Mouse (Mus musculus): ENCODE results near the gene Cacna1a. TPM values are rescaled to one million over a fixed set of nuclear protein-coding genes. Genes with fewer than 3 reads are reported as not detected.

The Cacna1a gene
- total RNA-seq (2021) = 100 to 1,000 TPM; 222 to 231 TPM
- long read RNA-seq, partial matches to known transcripts = 7 of 22 reads
- long read RNA-seq, other reads (novel, unspliced or antisense) = 15 of 22 reads

DNA sequence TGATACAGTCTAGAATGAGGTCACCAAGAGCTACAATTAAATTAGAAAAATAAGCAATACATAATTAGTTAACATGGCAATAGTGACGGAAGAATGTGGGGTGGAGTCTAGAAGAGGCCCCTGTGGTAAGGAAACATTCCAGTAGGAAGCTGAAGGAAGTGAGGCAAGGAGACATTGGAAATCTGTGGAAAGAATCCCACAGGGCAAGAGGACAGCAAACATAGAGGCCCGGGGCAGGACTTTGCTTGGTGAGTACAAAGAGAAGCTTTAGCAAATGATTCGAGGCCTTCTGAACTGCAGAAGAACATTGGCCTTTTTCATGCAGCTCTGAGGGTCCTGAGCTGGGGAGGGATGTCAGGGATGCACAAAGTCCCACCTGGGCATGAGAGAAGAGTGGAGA, at the start of gene Cacna1a:
Gene Cacna1a, plus strand, starts transcription at position 166 of the 400 bp plus-strand sequence.
- DNase-seq (ENCODE audit: low spot score in 2 of 2) = no peak

DNA sequence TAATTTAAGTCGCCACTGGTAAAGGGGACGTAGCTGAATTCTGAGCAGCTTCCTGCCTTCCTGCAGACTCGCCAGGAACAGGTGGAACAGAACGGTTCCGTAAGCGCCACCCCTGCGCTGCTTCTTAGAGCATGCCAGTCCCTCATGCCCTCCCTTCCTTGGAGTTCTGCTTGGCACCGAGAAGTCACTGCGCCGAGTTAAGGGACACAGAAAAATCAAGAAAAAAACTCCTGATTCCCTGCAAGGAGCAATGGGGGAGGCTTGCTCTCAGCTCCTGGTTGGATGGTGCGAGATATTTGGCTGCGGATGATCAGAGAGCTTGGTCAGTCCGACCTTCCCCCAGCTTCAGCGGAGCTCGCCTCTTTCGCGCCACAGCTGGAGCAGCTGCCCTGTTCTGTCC, 49.7 kb upstream of the Cacna1a start:
- DNase-seq (ENCODE audit: low spot score in 2 of 2) = no peak

DNA sequence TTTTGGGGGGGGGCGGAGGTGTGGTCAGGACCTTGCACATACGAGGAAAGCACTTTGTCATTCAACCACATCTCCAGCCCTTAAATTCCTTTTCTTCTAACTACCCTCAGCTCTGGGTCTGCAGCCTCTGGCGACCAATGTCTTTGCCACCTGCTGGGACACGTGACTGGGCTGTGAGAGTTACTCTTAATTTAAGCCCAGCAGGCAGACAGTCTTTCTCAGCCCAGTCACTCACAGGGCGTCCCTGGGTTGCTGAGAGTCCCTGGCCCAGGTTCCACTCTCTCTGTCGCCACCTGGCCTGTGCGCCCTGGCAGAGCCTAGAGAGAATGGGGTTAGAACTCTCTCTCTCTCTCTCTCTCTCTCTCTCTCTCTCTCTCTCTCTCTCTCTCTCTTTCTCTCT, 48.9 kb upstream of the Cacna1a start:
- no peak for DNase-seq (ENCODE audit: low spot score in 2 of 2)

- DNase-seq (ENCODE audit: low spot score in 2 of 2) = no peak
Observed at GRCm38 (mm10) chr8:84339867-84340266, 48.4 kb upstream of the Cacna1a start.

DNA sequence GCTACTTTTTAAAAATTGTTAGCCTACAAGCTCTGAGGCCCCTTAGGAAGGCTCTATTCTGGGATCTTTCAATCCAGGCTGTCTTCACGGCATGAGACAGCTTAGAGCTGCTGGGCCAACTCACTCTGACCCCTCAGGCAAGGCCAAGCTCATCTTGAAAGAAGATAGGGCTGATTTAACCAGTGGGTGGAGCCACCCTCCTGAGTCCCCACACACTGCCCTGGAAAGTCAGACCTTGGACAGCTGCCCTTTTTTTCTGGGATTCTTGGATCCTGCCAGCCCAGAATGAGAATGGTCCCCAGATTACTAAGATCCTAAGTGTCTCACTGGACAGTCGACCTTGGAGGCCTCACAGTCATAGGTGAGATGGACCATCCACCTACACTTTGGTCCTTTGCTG, 47.6 kb upstream of the Cacna1a start:
- DNase-seq (ENCODE audit: low spot score in 2 of 2) = no peak

GRCm38 (mm10) chr8:84345493-84345892, 42.7 kb upstream of the Cacna1a start:
- DNase-seq (ENCODE audit: low spot score in 2 of 2) = no peak

GRCm38 (mm10) chr8:84346421-84346820, 41.8 kb upstream of the Cacna1a start:
- no peak for DNase-seq (ENCODE audit: low spot score in 2 of 2)

- DNase-seq (ENCODE audit: low spot score in 2 of 2) = no peak
Observed at GRCm38 (mm10) chr8:84349526-84349925, 38.7 kb upstream of the Cacna1a start.

DNA sequence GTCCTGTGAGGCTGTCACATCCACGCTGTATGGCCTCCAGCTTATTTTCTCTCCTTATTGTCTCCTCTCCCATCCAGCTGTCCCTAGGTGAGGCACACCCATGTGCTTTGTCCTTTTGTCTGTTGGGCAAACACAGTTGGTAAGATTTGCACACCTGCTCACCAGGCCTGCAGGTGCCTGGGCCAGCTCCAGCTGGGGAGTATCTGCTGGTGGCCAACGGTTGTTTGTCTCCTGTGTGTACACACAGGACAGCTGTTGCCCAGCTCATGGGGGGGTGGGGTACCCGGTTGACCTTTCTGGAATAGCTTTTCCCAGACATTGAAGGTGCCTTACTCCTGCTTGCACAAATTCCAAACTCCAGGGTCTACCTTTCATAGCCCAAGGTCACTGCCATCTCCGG, 37.3 kb upstream of the Cacna1a start:
- no peak for DNase-seq (ENCODE audit: low spot score in 2 of 2)

DNA sequence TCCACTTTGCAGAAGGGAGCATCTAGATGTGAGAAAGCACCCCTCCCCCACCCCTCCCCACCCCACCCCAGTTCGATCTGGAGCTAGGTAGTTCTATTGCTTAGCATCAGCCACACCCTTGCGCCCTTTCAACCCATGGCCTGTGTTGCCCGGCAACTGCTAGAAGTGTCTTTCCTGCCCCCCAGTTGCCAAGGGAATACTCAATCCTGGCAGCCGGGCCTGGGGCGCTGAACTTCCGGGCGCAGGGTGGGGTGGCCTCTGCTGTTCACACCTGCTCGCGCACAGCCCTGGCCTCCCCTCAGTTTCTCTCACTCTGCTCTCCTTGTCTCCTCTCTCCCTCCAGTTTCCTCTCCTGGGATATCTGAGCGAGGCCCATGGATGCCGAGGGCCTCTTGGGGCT, 31.8 kb upstream of the Cacna1a start:
- no peak for DNase-seq (ENCODE audit: low spot score in 2 of 2)

DNA sequence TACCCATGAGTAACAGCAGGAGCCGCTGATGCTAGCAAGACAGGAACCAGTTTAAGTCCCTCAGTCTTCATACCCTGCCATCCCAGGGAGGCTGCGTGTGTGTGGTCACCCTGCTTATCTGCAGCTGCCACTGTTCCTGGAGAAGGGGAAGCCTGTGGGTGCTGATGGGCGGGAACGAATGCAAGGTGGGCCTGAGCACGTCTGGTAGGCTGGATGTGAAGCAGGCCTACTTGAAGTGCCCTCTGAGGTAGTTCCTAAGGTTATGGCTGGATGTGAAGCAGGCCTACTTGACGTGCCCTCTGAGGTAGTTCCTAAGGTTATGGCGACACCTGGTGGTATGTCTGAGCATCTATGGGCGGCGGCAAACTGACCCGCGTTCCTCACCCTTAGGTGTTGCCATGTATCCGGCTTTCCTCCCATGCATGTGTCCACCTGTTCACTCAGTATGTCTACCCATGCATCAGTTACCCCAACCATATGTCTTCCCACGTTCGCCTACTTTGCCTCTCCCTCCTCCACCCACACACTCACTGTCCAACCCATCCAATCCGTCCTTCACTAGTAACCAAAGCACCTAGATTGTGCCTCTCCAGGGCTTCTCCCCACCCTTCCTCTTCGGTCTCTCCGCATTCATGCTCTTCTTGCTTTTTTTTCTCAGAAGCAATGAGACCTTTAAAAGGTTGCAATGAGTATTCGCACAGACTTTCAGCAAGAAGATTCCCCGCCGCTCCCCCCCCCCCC, 30.4 kb upstream of the Cacna1a start:
- DNase-seq (ENCODE audit: low spot score in 2 of 2) = peak; percentile 85 to 86

DNA sequence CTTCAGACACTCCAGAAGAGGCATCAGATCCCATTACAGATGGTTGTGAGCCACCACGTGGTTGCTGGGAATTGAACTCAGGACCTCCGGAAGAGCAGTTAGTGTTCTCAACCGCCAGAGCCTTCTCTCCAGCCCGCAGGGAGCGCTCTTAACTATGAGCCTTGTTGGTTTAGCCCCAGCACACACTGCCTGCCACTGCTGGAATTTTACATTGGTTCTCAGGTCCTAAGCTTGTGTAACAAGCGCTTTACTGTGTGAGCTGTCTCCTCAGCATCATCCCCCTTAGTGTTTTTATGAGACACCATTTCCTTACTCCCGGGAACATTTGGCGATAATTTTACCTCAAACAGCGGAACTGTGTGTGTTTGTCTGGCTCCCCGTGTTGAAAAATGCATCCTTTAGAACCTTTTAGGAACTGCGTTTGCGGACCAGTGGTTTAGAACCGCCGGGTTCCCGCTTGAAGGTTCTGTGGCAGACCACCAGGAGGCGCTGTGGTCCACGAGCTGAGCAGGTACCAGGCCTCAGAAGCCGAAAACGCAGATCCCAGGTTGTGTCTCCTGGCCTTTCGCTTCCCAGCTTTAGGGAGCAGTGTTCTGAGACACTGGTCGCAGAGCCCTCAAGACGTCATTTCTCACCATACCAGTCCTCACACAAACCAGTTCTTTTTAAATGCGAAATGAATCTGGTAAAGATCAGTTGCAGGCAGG, 24.7 kb upstream of the Cacna1a start:
- peak; percentile 90 to 91 for DNase-seq (ENCODE audit: low spot score in 2 of 2)

GRCm38 (mm10) chr8:84365197-84365596, 23.0 kb upstream of the Cacna1a start:
- no peak for DNase-seq (ENCODE audit: low spot score in 2 of 2)

- no peak for DNase-seq (ENCODE audit: low spot score in 2 of 2)
Observed at GRCm38 (mm10) chr8:84370972-84371371, 17.3 kb upstream of the Cacna1a start.

- no peak for DNase-seq (ENCODE audit: low spot score in 2 of 2)
Observed at GRCm38 (mm10) chr8:84375038-84375437, 13.2 kb upstream of the Cacna1a start.

- DNase-seq (ENCODE audit: low spot score in 2 of 2) = no peak
Observed at GRCm38 (mm10) chr8:84375803-84376202, 12.4 kb upstream of the Cacna1a start.

GRCm38 (mm10) chr8:84376564-84376963, 11.7 kb upstream of the Cacna1a start:
- no peak for DNase-seq (ENCODE audit: low spot score in 2 of 2)

DNA sequence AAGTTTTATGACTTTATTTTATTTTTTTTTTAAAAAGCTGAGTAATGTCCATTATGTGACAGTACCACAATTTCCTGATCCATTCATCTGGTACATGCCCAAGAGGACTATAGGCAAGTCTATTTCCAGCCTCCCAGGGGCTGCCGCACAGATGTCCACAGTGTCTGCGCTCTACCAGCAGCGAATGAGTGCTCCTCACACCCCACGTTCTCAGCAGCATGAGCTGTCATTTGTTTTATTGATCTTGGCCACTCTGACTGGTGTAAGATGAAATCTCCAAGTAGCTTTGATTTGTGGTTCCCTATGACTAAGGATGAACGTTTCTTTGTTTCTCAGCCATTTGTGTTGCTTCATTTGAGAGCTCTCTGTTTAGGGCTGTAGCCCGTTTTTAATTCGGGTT, 6.6 kb upstream of the Cacna1a start:
- no peak for DNase-seq (ENCODE audit: low spot score in 2 of 2)

GRCm38 (mm10) chr8:84388773-84389172, 533 bp downstream of the Cacna1a start:
- no peak for DNase-seq (ENCODE audit: low spot score in 2 of 2)

DNA sequence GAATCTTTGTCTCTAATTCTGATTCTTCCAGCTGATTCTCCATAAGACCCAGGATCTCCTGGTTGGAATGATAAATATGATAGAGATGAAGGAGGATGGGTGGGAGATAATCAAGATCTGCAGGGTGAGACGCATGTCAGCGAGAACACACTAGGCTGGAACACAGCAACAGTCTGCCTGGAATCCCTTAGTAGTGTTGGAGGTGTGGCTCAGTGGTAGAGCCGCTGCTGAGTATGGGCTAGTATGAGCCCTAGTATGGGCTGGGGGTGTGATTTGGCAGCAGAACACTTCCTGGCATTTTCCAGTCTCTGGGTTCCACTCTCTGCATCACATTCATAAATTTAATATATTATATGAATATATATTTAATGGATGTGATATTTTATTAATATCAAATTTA, 933 bp downstream of the Cacna1a start:
- DNase-seq (ENCODE audit: low spot score in 2 of 2) = no peak

- no peak for DNase-seq (ENCODE audit: low spot score in 2 of 2)
Observed at GRCm38 (mm10) chr8:84391611-84392010, 3.4 kb downstream of the Cacna1a start.

DNA sequence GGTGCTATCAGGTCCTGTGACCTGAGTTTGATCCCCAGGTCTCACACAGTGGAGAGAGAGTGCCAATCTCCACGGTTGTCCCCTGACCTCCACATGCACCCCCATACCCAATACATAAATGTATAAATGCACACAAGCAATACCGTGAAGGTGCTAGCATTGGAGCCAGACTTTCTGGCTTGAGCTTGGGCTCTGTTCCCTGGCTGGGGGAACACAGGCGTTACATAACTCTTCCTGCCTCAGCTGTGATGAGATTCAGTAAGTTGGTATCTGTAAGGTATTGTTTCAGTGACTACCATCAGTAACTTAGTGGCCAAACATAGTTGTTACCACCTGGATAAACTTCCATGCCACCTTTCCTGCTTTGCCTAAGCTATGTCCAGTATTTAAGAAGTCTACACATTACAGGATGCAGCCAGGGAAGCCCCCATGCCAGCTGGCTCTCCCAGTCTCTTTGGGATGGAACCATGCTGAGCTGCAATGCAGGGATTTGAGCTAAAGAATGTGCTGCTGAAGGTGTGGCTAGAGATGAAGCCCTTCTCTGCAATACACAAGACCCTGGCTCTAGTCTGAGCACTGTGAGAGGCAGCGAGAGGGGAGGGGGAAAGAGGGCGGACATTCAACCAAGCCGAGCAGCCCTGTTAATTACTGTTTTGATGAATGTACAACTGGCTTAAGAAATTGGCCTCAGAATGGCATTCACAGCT, 7.7 kb downstream of the Cacna1a start:
- DNase-seq (ENCODE audit: low spot score in 2 of 2) = no peak

Data from layer of hippocampus, postnatal 10 days (tissue).